Mouse (Mus musculus): ENCODE measurements around the gene Tmem270. TPM values are rescaled to one million over a fixed set of nuclear protein-coding genes. Genes with fewer than 3 reads are reported as not detected.

The Tmem270 gene
- polyA plus RNA-seq, 1 experiment, result not detected

DNA sequence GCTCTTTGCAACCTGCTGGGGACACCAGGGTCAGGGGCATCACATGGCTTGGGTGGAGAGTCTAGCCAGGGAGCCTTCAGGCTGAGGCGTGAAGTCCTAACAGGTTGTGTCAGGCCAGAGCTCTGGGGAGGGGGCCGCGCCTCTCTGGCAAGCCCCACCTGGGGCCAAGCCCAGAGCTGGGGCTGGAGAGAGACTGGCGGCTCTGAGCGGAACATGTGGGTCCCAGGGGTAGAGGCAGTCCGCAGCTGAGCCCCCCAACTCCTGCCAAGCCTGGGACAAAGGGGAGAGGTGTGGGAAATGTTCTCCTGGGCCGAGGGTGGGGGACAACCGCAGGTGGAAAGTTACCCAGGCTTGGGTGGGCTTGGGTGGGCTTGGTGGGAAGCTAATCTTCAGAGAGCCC, 9.6 kb downstream of the Tmem270 start:
- TF ChIP-seq POLR2A (IDR thresholded peaks at IDR 0.05; ENCODE audit: insufficient read depth, low read length), result no peak
- TF ChIP-seq CTCF (IDR thresholded peaks at IDR 0.05; ENCODE audit: low read depth, low read length), result no peak
- H3K9me3 ChIP-seq (replicated peaks; ENCODE audit: control insufficient read depth, insufficient read depth, low read length, poor library complexity, severe bottlenecking), result no peaks in the 10 kb centered on the region
- H3K9ac ChIP-seq (ENCODE audit: low read depth, poor library complexity, severe bottlenecking), result no peak overlapping the region
- no peaks in the 10 kb centered on the region for H3K36me3 ChIP-seq (ENCODE audit: control insufficient read depth, insufficient read depth, low read length, poor library complexity, severe bottlenecking)
- no peaks in the 10 kb centered on the region for H3K27me3 ChIP-seq (ENCODE audit: control insufficient read depth, insufficient read depth, low read length, poor library complexity, severe bottlenecking)
- no peak overlapping the region for H3K27ac ChIP-seq (ENCODE audit: insufficient read depth, low read length)
- no peak overlapping the region for H3K4me3 ChIP-seq (ENCODE audit: low read depth, low read length)
- peaks cover 2% of the 10 kb centered on the region for H3K4me1 ChIP-seq (ENCODE audit: control insufficient read depth, insufficient read depth, low read length)

DNA sequence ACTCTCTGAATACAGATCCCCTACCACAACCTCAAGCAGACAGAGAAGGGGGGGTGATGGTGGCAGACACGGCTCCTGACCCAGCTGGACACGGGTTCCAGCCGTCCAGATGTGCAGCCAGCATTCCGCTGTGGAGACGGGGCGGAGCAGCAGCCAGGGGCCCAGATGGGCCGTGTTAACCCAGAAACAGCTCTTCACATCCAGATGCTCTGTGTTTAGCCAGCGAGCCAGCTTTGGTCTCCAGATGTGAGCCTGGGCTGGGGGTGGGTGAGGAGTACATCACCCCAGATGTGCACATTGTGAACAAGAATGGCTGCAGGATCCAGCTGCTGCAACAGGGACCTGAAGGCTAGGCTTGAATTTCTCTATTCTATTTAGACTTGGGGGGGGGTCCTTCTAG, 11.2 kb downstream of the Tmem270 start:
- Histone ChIP-seq H3K36me3 (ENCODE audit: control insufficient read depth, insufficient read depth, low read length, poor library complexity, severe bottlenecking) (no peaks in the 10 kb centered on the region), H3K4me1 (ENCODE audit: control insufficient read depth, insufficient read depth, low read length) (peaks cover 2% of the 10 kb centered on the region), H3K4me3 (ENCODE audit: low read depth, low read length) (no peak overlapping the region), H3K9ac (ENCODE audit: low read depth, poor library complexity, severe bottlenecking) (no peak overlapping the region), H3K9me3 (replicated peaks; ENCODE audit: control insufficient read depth, insufficient read depth, low read length, poor library complexity, severe bottlenecking) (no peaks in the 10 kb centered on the region), H3K27me3 (ENCODE audit: control insufficient read depth, insufficient read depth, low read length, poor library complexity, severe bottlenecking) (no peaks in the 10 kb centered on the region), H3K27ac (ENCODE audit: insufficient read depth, low read length) (no peak overlapping the region)
- no peak for TF ChIP-seq POLR2A (IDR thresholded peaks at IDR 0.05; ENCODE audit: insufficient read depth, low read length)
- no peak for TF ChIP-seq EP300 (IDR thresholded peaks at IDR 0.05; ENCODE audit: insufficient read depth, low read depth, low read length)
- TF ChIP-seq CTCF (IDR thresholded peaks at IDR 0.05; ENCODE audit: low read depth, low read length), result no peak

DNA sequence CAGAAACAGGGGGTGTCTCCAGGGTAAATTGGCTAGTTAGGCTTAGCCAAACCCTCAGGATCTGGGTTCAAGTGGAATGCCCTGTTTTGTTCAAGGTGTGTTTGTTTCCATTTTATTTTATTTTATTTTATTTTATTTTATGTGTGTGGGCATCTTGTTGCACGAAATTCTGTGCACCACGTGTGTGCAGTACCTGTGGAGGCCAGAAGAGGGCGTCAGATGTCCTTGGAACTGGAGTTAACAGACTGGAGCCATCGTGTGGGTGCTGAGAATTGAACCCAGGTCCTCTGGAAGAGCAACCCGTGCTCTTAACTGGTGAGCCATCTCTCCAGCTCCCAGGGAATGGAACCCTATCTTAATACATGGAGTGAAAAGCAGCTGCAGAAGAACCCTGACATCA, 13.8 kb downstream of the Tmem270 start:
- TF ChIP-seq CTCF (IDR thresholded peaks at IDR 0.05; ENCODE audit: low read depth, low read length) (peak; percentile 22), EP300 (IDR thresholded peaks at IDR 0.05; ENCODE audit: insufficient read depth, low read depth, low read length) (no peak)
- no peaks in the 10 kb centered on the region for H3K9me3 ChIP-seq (replicated peaks; ENCODE audit: control insufficient read depth, insufficient read depth, low read length, poor library complexity, severe bottlenecking)

DNA sequence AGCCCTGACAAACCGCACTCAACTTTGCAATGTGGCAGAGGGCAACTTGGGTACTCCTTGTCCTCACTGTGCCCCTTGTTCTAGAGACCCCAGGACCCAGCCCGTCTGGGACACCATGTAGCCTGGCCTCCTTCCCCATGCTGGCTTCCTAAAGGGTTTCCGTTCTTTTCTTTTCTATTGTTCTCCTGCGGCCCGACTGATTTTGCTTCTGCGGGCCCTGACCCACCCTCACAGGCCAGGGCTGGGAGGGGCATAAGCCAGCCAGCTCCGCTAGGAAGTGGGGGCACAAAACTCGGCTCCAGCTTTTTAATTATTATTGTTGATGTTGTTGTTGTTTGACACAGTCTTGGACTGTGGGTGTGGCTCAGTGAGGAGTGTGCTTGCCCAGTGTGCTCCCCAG, 15.0 kb downstream of the Tmem270 start:
- no peaks in the 10 kb centered on the region for H3K27me3 ChIP-seq (ENCODE audit: control insufficient read depth, insufficient read depth, low read length, poor library complexity, severe bottlenecking)
- no peak overlapping the region for H3K4me3 ChIP-seq (ENCODE audit: low read depth, low read length)
- H3K27ac ChIP-seq (ENCODE audit: insufficient read depth, low read length), result no peak overlapping the region
- H3K9me3 ChIP-seq (replicated peaks; ENCODE audit: control insufficient read depth, insufficient read depth, low read length, poor library complexity, severe bottlenecking), result no peaks in the 10 kb centered on the region
- H3K4me1 ChIP-seq (ENCODE audit: control insufficient read depth, insufficient read depth, low read length), result peaks cover 2% of the 10 kb centered on the region
- no peak overlapping the region for H3K9ac ChIP-seq (ENCODE audit: low read depth, poor library complexity, severe bottlenecking)
- no peak for TF ChIP-seq POLR2A (IDR thresholded peaks at IDR 0.05; ENCODE audit: insufficient read depth, low read length)
- TF ChIP-seq EP300 (IDR thresholded peaks at IDR 0.05; ENCODE audit: insufficient read depth, low read depth, low read length), result no peak
- TF ChIP-seq CTCF (IDR thresholded peaks at IDR 0.05; ENCODE audit: low read depth, low read length), result no peak
- H3K36me3 ChIP-seq (ENCODE audit: control insufficient read depth, insufficient read depth, low read length, poor library complexity, severe bottlenecking), result no peaks in the 10 kb centered on the region

More for the DNA sequence above, 13.8 kb downstream of the Tmem270 start:
- H3K4me1 ChIP-seq (ENCODE audit: control insufficient read depth, insufficient read depth, low read length), result peaks cover 2% of the 10 kb centered on the region
- no peak overlapping the region for H3K9ac ChIP-seq (ENCODE audit: low read depth, poor library complexity, severe bottlenecking)
- H3K27ac ChIP-seq (ENCODE audit: insufficient read depth, low read length), result no peak overlapping the region
- no peak overlapping the region for H3K4me3 ChIP-seq (ENCODE audit: low read depth, low read length)
- H3K36me3 ChIP-seq (ENCODE audit: control insufficient read depth, insufficient read depth, low read length, poor library complexity, severe bottlenecking), result no peaks in the 10 kb centered on the region
- H3K27me3 ChIP-seq (ENCODE audit: control insufficient read depth, insufficient read depth, low read length, poor library complexity, severe bottlenecking), result no peaks in the 10 kb centered on the region

DNA sequence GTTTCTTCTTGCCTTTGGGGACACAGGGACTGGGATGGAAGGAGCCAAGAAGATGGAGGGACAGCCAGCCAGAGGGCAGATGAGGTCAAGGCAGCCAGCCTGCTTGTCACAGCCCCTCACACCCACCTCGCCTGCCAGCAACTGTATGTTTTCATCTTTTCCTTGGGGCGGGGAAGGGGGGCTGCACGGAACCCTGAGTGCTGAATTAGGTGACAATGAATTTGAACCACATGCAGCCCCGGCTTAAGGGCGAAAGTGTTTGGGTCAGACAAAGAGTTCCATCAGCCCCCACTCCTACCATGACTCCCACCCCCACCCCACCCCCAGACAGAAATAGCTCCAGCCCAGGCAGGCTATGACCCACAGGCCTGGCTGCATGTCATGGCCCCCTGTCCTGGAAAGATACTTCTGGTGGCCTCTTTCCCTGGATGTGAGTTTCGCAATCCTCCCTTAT, 15.9 kb downstream of the Tmem270 start:
- no peaks in the 10 kb centered on the region for H3K36me3 ChIP-seq (ENCODE audit: control insufficient read depth, insufficient read depth, low read length, poor library complexity, severe bottlenecking)
- H3K4me1 ChIP-seq (ENCODE audit: control insufficient read depth, insufficient read depth, low read length), result peaks cover 2% of the 10 kb centered on the region
- TF ChIP-seq POLR2A (IDR thresholded peaks at IDR 0.05; ENCODE audit: insufficient read depth, low read length), result no peak
- no peak for TF ChIP-seq CTCF (IDR thresholded peaks at IDR 0.05; ENCODE audit: low read depth, low read length)
- TF ChIP-seq EP300 (IDR thresholded peaks at IDR 0.05; ENCODE audit: insufficient read depth, low read depth, low read length), result no peak
- no peak overlapping the region for H3K4me3 ChIP-seq (ENCODE audit: low read depth, low read length)
- no peak overlapping the region for H3K27ac ChIP-seq (ENCODE audit: insufficient read depth, low read length)
- H3K27me3 ChIP-seq (ENCODE audit: control insufficient read depth, insufficient read depth, low read length, poor library complexity, severe bottlenecking), result no peaks in the 10 kb centered on the region
- no peaks in the 10 kb centered on the region for H3K9me3 ChIP-seq (replicated peaks; ENCODE audit: control insufficient read depth, insufficient read depth, low read length, poor library complexity, severe bottlenecking)
- no peak overlapping the region for H3K9ac ChIP-seq (ENCODE audit: low read depth, poor library complexity, severe bottlenecking)

DNA sequence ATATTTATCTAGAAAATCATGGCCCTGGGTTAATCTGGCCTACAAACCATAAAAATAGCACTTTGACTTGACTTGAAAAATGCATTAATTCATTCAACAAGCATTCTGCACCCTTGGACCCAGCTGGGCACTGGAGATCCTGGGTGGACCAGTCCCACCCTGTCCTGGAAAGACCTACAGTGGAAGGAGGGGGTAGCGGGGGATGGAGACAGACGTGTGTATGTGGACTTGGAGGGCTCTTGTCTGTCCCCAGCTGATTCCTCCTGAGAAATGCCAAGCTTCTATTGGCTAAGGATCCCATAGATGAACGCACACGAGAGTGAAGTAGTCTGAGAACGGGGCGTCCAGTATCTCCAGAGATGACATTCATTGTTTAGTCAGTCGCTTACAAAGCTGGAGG, 18.0 kb downstream of the Tmem270 start:
- no peaks in the 10 kb centered on the region for H3K36me3 ChIP-seq (ENCODE audit: control insufficient read depth, insufficient read depth, low read length, poor library complexity, severe bottlenecking)
- H3K27ac ChIP-seq (ENCODE audit: insufficient read depth, low read length), result no peak overlapping the region
- TF ChIP-seq CTCF (IDR thresholded peaks at IDR 0.05; ENCODE audit: low read depth, low read length) (no peak), POLR2A (IDR thresholded peaks at IDR 0.05; ENCODE audit: insufficient read depth, low read length) (no peak), EP300 (IDR thresholded peaks at IDR 0.05; ENCODE audit: insufficient read depth, low read depth, low read length) (no peak)
- no peak overlapping the region for H3K4me3 ChIP-seq (ENCODE audit: low read depth, low read length)
- no peaks in the 10 kb centered on the region for H3K9me3 ChIP-seq (replicated peaks; ENCODE audit: control insufficient read depth, insufficient read depth, low read length, poor library complexity, severe bottlenecking)
- no peak overlapping the region for H3K9ac ChIP-seq (ENCODE audit: low read depth, poor library complexity, severe bottlenecking)
- H3K27me3 ChIP-seq (ENCODE audit: control insufficient read depth, insufficient read depth, low read length, poor library complexity, severe bottlenecking), result no peaks in the 10 kb centered on the region
- H3K4me1 ChIP-seq (ENCODE audit: control insufficient read depth, insufficient read depth, low read length), result peaks cover 2% of the 10 kb centered on the region
